Mouse (Mus musculus) myocyte (in vitro differentiated cells): ENCODE measurements at regions not wholly inside any gene's neighbourhood (a gene's known extent, or its start where the extent isn't known, plus 50 kb on each side); places are given as distances from the start of the nearest gene placed in this dataset.

ENCODE experiments used
- MAX ChIP-seq: IDR thresholded peaks from one replicate; pipeline ENCODE4 v1.6.1; 2011; ENCODE audit warnings: low read depth, mild to moderate bottlenecking, control low read depth
- POLR2A ChIP-seq: IDR thresholded peaks from one replicate; pipeline ENCODE4 v1.6.1; 2011; ENCODE audit warnings: low read depth, mild to moderate bottlenecking, control low read depth, moderate library complexity; ENCODE audit not compliant: insufficient read length

DNA sequence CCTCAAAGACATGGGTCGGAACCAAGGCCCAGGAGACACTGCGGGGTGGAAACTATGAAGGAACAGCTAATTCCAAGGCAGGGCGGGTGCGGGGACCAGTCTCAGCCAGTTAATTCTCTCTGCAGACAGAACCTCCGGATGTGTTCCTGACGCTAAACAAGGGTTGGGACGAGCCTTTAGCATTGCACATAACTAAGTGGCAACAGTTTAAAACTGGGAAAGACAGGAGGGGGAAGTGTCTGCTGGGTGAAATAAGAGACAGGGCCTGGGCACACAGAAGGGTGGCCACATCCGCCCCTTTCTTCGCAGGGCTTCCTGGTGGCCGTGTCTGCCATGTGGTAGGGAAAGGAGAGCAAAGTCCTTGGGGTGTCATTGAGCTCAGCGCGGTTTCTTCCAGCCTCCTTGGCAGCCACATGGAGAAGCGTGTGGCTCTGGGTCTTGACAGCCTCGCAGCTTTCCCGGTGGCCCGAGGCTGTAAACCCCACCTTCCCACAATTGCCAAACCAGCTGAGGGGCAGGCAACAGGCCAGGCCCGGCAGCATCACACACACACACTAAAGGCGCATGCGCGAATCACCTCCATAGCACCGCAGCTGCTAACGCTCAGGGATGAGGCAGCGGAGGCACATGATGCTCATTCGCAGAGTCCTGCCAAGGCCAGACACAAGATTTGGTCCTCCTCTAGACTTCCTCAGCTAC lies 95.8 kb downstream of the Cpn2 start:
- TF ChIP-seq POLR2A (no peak), MAX (no peak)
